Mouse (Mus musculus) stomach, embryonic 14.5 days (tissue): ENCODE results near the gene Bach1. TPM values are rescaled to one million over a fixed set of nuclear protein-coding genes. Genes with fewer than 3 reads are reported as not detected.
"Not testable (repeated sequence)": the region's sequence is repeated elsewhere in the genome, so short reads cannot be mapped to it uniquely, and the experiment has no call there.

ENCODE experiments used
- ATAC-seq: fragments of 200-750 bp; cut with Nextera tagmentation; 2 replicates; pipeline ENCODE4 v1.8.0; 2017; ENCODE audit warnings: low read depth, moderate TSS enrichment; ENCODE audit not compliant: insufficient number of reproducible peaks, insufficient read depth, low FRiP score
- H3K27ac ChIP-seq: fragments of 300-500 bp; sonication (generic); 2 replicates; pipeline ENCODE4 v1.5.1; 2014; ENCODE audit warnings: mild to moderate bottlenecking, low read length, moderate library complexity, mixed read lengths
- H3K27me3 ChIP-seq: fragments of 300-500 bp; sonication (generic); 2 replicates; pipeline ENCODE4 v1.6.1; 2014; ENCODE audit warnings: low read length, control low read depth, mixed read lengths; ENCODE audit not compliant: control insufficient read depth, insufficient read depth
- H3K36me3 ChIP-seq: fragments of 300-500 bp; sonication (generic); 2 replicates; pipeline ENCODE4 v1.6.1; 2014; ENCODE audit warnings: mild to moderate bottlenecking, control low read depth, low read length, moderate library complexity, mixed read lengths; ENCODE audit not compliant: control insufficient read depth, insufficient read depth
- H3K4me1 ChIP-seq: fragments of 300-500 bp; sonication (generic); 2 replicates; pipeline ENCODE4 v1.6.1; 2014; ENCODE audit warnings: low read length, control low read depth, mixed read lengths; ENCODE audit not compliant: control insufficient read depth, insufficient read depth
- H3K4me2 ChIP-seq: fragments of 300-500 bp; sonication (generic); replicated peaks from 2 replicates; pipeline ENCODE4 v1.6.1; 2014; ENCODE audit warnings: low read depth, low read length, control low read depth
- H3K4me3 ChIP-seq: fragments of 300-500 bp; sonication (generic); 2 replicates; pipeline ENCODE4 v1.5.1; 2014; ENCODE audit warnings: low read depth, low read length, control low read depth
- H3K9ac ChIP-seq: fragments of 300-500 bp; sonication (generic); replicated peaks from 2 replicates; pipeline ENCODE4 v1.6.1; 2014; ENCODE audit warnings: low read depth, mild to moderate bottlenecking, control low read depth, low read length, moderate library complexity, mixed read lengths
- H3K9me3 ChIP-seq: fragments of 300-500 bp; sonication (generic); 2 replicates; pipeline ENCODE4 v1.6.1; 2016; ENCODE audit warnings: low read depth, low read length, control low read depth; ENCODE audit not compliant: control insufficient read depth
- WGBS: fragments of 180-500 bp; shearing (Covaris S2); extraction: QIAGEN DNeasy Blood & Tissue Kit; methylation state at CpG from one replicate; pipeline ENCODE4 v1.1.7; 2014; 5-methylcytosine and 5-hydroxymethylcytosine counted together
- polyA plus RNA-seq: library from polyadenylated mRNA; unstranded; fragments of >200 nt; fragmentation: Nextera tagmentation; extraction: Ambion mirVana; gene quantifications from 2 replicates; pipeline ENCODE4 v1.2.1, GENCODE M21; 2014

Gene Bach1
- polyA plus RNA-seq, 1 experiment from 2014 or later: 16.2 TPM

GRCm38 (mm10) chr16:87686458-87686857, 12.3 kb upstream of the Bach1 start:
- Histone ChIP-seq H3K36me3 (no peaks in the 10 kb centered on the region), H3K27ac (no peak overlapping the region), H3K9me3 (no peaks in the 10 kb centered on the region), H3K9ac (no peak overlapping the region), H3K4me2 (no peak overlapping the region), H3K4me1 (no peaks in the 10 kb centered on the region), H3K4me3 (no peak overlapping the region), H3K27me3 (no peaks in the 10 kb centered on the region)
- 53% methylated on average over 1 of the region's 1 CpGs for WGBS
- no peak for ATAC-seq

- 73% methylated on average over 3 of the region's 3 CpGs for WGBS
- H3K36me3 ChIP-seq: no peaks in the 10 kb centered on the region
- ATAC-seq: no peak
- no peak overlapping the region for H3K4me3 ChIP-seq
- H3K9ac ChIP-seq: no peak overlapping the region
- no peaks in the 10 kb centered on the region for H3K4me1 ChIP-seq
- H3K4me2 ChIP-seq: no peak overlapping the region
- H3K27me3 ChIP-seq: no peaks in the 10 kb centered on the region
- no peak overlapping the region for H3K27ac ChIP-seq
- no peaks in the 10 kb centered on the region for H3K9me3 ChIP-seq
Observed at GRCm38 (mm10) chr16:87687346-87687745, 11.4 kb upstream of the Bach1 start.

- not testable (repeated sequence) for H3K36me3 ChIP-seq, H3K27ac ChIP-seq, H3K4me3 ChIP-seq, H3K9me3 ChIP-seq, H3K4me1 ChIP-seq, H3K9ac ChIP-seq, H3K27me3 ChIP-seq, ATAC-seq, H3K4me2 ChIP-seq
- WGBS: 98% methylated on average over 3 of the region's 3 CpGs
Observed at GRCm38 (mm10) chr16:87688328-87688727, 10.4 kb upstream of the Bach1 start.

- H3K4me3 ChIP-seq, H3K9ac ChIP-seq, H3K4me2 ChIP-seq, H3K4me1 ChIP-seq, H3K36me3 ChIP-seq, H3K9me3 ChIP-seq, ATAC-seq, H3K27me3 ChIP-seq: not testable (repeated sequence)
- WGBS: 76% methylated on average over 7 of the region's 7 CpGs
- peak overlapping the region; percentile 34; the same call in 1 of the 2 replicates for H3K27ac ChIP-seq
Observed at GRCm38 (mm10) chr16:87688823-87689222, 9.9 kb upstream of the Bach1 start.

- Histone ChIP-seq H3K27ac (peak overlapping the region; percentile 34; the same call in 1 of the 2 replicates), H3K27me3 (no peaks in the 10 kb centered on the region), H3K9me3 (no peaks in the 10 kb centered on the region), H3K4me2 (no peak overlapping the region), H3K4me3 (no peak overlapping the region), H3K36me3 (no peaks in the 10 kb centered on the region), H3K4me1 (no peaks in the 10 kb centered on the region), H3K9ac (no peak overlapping the region)
- ATAC-seq: peak; percentile 33; the same call in 1 of the 2 replicates
- 71% methylated on average over 8 of the region's 8 CpGs for WGBS
Observed at GRCm38 (mm10) chr16:87689225-87689624, 9.5 kb upstream of the Bach1 start.

- H3K36me3 ChIP-seq: no peaks in the 10 kb centered on the region
- no peak overlapping the region for H3K4me3 ChIP-seq
- no peak overlapping the region for H3K27ac ChIP-seq
- H3K9ac ChIP-seq: no peak overlapping the region
- no peaks in the 10 kb centered on the region for H3K9me3 ChIP-seq
- H3K27me3 ChIP-seq: no peaks in the 10 kb centered on the region
- H3K4me1 ChIP-seq: no peaks in the 10 kb centered on the region
- H3K4me2 ChIP-seq: no peak overlapping the region
- 91% methylated on average over 4 of the region's 4 CpGs for WGBS
- ATAC-seq: no peak
Observed at GRCm38 (mm10) chr16:87690506-87690905, 8.2 kb upstream of the Bach1 start.

GRCm38 (mm10) chr16:87691102-87691501, 7.6 kb upstream of the Bach1 start:
- Histone ChIP-seq H3K9me3 (no peaks in the 10 kb centered on the region), H3K27ac (no peak overlapping the region), H3K27me3 (no peaks in the 10 kb centered on the region), H3K9ac (no peak overlapping the region), H3K4me1 (no peaks in the 10 kb centered on the region), H3K36me3 (no peaks in the 10 kb centered on the region), H3K4me2 (no peak overlapping the region), H3K4me3 (no peak overlapping the region)
- WGBS: 86% methylated on average over 4 of the region's 4 CpGs
- ATAC-seq: no peak

GRCm38 (mm10) chr16:87692591-87692990, 6.2 kb upstream of the Bach1 start:
- H3K27ac ChIP-seq: no peak overlapping the region
- WGBS: 96% methylated on average over 2 of the region's 2 CpGs
- H3K9me3 ChIP-seq: no peaks in the 10 kb centered on the region
- no peak overlapping the region for H3K9ac ChIP-seq
- no peak overlapping the region for H3K4me3 ChIP-seq
- H3K4me2 ChIP-seq: no peak overlapping the region
- H3K4me1 ChIP-seq: no peaks in the 10 kb centered on the region
- H3K36me3 ChIP-seq: no peaks in the 10 kb centered on the region
- no peaks in the 10 kb centered on the region for H3K27me3 ChIP-seq
- ATAC-seq: no peak

GRCm38 (mm10) chr16:87697707-87698365, 909 bp upstream of the Bach1 start:
- peak overlapping the region; percentile 81; the same call in 1 of the 2 replicates for H3K4me3 ChIP-seq
- WGBS: 43% methylated on average over 16 of the region's 16 CpGs
- no peak for ATAC-seq
- H3K27me3 ChIP-seq: no peaks in the 10 kb centered on the region
- H3K27ac ChIP-seq: no peak overlapping the region
- H3K9me3 ChIP-seq: no peaks in the 10 kb centered on the region
- peak overlapping the region; percentile 65 for H3K4me2 ChIP-seq
- H3K36me3 ChIP-seq: no peaks in the 10 kb centered on the region
- H3K4me1 ChIP-seq: peaks cover 13% of the 10 kb centered on the region; the same call in 1 of the 2 replicates
- no peak overlapping the region for H3K9ac ChIP-seq
